Mouse (Mus musculus) ES-CJ7 (cell line): ENCODE data around the gene Fcrl6.

Experiments used
- DNase-seq: peaks from one replicate; pipeline ENCODE4 v3.0.0; 2011; ENCODE audit warnings: low read depth, low spot score

Gene Fcrl6

GRCm38 (mm10) chr1:172602326-172602725, at the start of gene Fcrl6:
Fcrl6 (minus strand) TSS chr1:172602551.
- no peak for DNase-seq

GRCm38 (mm10) chr1:172651288-172651987, 49.1 kb upstream of the Fcrl6 start:
- no peak for DNase-seq

GRCm38 (mm10) chr1:172650519-172651287, 48.4 kb upstream of the Fcrl6 start:
- DNase-seq: peak; percentile 46

GRCm38 (mm10) chr1:172649396-172649795, 47.0 kb upstream of the Fcrl6 start:
- DNase-seq: no peak

- DNase-seq: no peak
Measured at GRCm38 (mm10) chr1:172647236-172647635, 44.9 kb upstream of the Fcrl6 start.

- DNase-seq: no peak
Measured at GRCm38 (mm10) chr1:172638781-172639180, 36.4 kb upstream of the Fcrl6 start.

GRCm38 (mm10) chr1:172637801-172638200, 35.5 kb upstream of the Fcrl6 start:
- DNase-seq: no peak

- no peak for DNase-seq
Measured at GRCm38 (mm10) chr1:172636266-172636665, 33.9 kb upstream of the Fcrl6 start.

- DNase-seq: no peak
Measured at GRCm38 (mm10) chr1:172635258-172635657, 32.9 kb upstream of the Fcrl6 start.

- DNase-seq: no peak
Measured at GRCm38 (mm10) chr1:172634136-172634535, 31.8 kb upstream of the Fcrl6 start.

- DNase-seq: peak; percentile 98
Measured at GRCm38 (mm10) chr1:172632451-172633326, 30.3 kb upstream of the Fcrl6 start, which contains the start of gene Dusp23. Dusp23 (minus strand) TSS chr1:172632962.

GRCm38 (mm10) chr1:172631721-172632120, 29.4 kb upstream of the Fcrl6 start:
- DNase-seq: no peak

GRCm38 (mm10) chr1:172629831-172630230, 27.5 kb upstream of the Fcrl6 start:
- DNase-seq: no peak

- no peak for DNase-seq
Measured at GRCm38 (mm10) chr1:172626306-172626705, 24.0 kb upstream of the Fcrl6 start.

GRCm38 (mm10) chr1:172624081-172624480, 21.7 kb upstream of the Fcrl6 start:
- DNase-seq: no peak

- no peak for DNase-seq
Measured at GRCm38 (mm10) chr1:172623599-172623998, 21.2 kb upstream of the Fcrl6 start.

GRCm38 (mm10) chr1:172619235-172619634, 16.9 kb upstream of the Fcrl6 start:
- peak; percentile 62 for DNase-seq

- DNase-seq: no peak
Measured at GRCm38 (mm10) chr1:172618141-172618540, 15.8 kb upstream of the Fcrl6 start.

GRCm38 (mm10) chr1:172617365-172618076, 15.2 kb upstream of the Fcrl6 start:
- DNase-seq: no peak

- DNase-seq: no peak
Measured at GRCm38 (mm10) chr1:172616537-172617300, 14.4 kb upstream of the Fcrl6 start.

GRCm38 (mm10) chr1:172615412-172615811, 13.1 kb upstream of the Fcrl6 start:
- no peak for DNase-seq
